Mouse (Mus musculus) embryonic facial prominence, embryonic 13.5 days (tissue): ENCODE data around the gene Erfe. TPM values are rescaled to one million over a fixed set of nuclear protein-coding genes. Genes with fewer than 3 reads are reported as not detected.

Experiments
- ATAC-seq: fragments of 200-750 bp; cut with Nextera tagmentation; 2 replicates; pipeline ENCODE4 v1.8.0; 2017; ENCODE audit warnings: low read depth; ENCODE audit not compliant: insufficient number of reproducible peaks, insufficient read depth, low FRiP score, low TSS enrichment
- H3K27ac ChIP-seq: fragments of 300-500 bp; sonication (generic); 2 replicates; pipeline ENCODE4 v1.5.1; 2015; ENCODE audit warnings: moderate library complexity, mild to moderate bottlenecking, inconsistent platforms
- H3K27me3 ChIP-seq: fragments of 300-500 bp; sonication (generic); 2 replicates; pipeline ENCODE4 v1.6.1; 2015; ENCODE audit warnings: mild to moderate bottlenecking, inconsistent platforms
- H3K36me3 ChIP-seq: fragments of 300-500 bp; sonication (generic); 2 replicates; pipeline ENCODE4 v1.6.1; 2015; ENCODE audit warnings: mild to moderate bottlenecking, inconsistent platforms
- H3K4me1 ChIP-seq: fragments of 300-500 bp; sonication (generic); 2 replicates; pipeline ENCODE4 v1.6.1; 2015; ENCODE audit warnings: inconsistent platforms
- H3K4me2 ChIP-seq: fragments of 300-500 bp; sonication (generic); 2 replicates; pipeline ENCODE4 v1.6.1; 2015; ENCODE audit warnings: moderate library complexity, mild to moderate bottlenecking, inconsistent platforms
- H3K4me3 ChIP-seq: fragments of 300-500 bp; sonication (generic); 2 replicates; pipeline ENCODE4 v1.5.1; 2015; ENCODE audit warnings: mild to moderate bottlenecking, inconsistent platforms
- H3K9ac ChIP-seq: fragments of 300-500 bp; sonication (generic); 2 replicates; pipeline ENCODE4 v1.6.1; 2015; ENCODE audit warnings: mild to moderate bottlenecking, inconsistent platforms
- H3K9me3 ChIP-seq: fragments of 300-500 bp; sonication (generic); 2 replicates; pipeline ENCODE4 v1.6.1; 2016; ENCODE audit warnings: inconsistent platforms
- WGBS: fragments of 180-500 bp; shearing (Covaris S2); methylation state at CpG from one replicate; pipeline ENCODE4 v1.1.7; 2015; ENCODE audit warnings: mixed read lengths; 5-methylcytosine and 5-hydroxymethylcytosine counted together
- polyA plus RNA-seq: library from polyadenylated mRNA; unstranded; fragments of >200 nt; fragmentation: Nextera tagmentation; extraction: Ambion mirVana; gene quantifications from 2 replicates; pipeline ENCODE4 v1.2.1, GENCODE M21; 2015

Erfe gene
- polyA plus RNA-seq, 1 experiment from 2014 or later, result 1.6 TPM

- WGBS, result 55% methylated on average over 4 of the region's 4 CpGs
- H3K9ac ChIP-seq, result no peak within 1 kb of the TSS
- H3K27me3 ChIP-seq, result peaks cover 10% of the 10 kb centered on the region
- H3K4me1 ChIP-seq, result no peaks in the 10 kb centered on the region
- no peaks in the 10 kb centered on the region for H3K9me3 ChIP-seq
- no peak within 1 kb of the TSS for H3K4me3 ChIP-seq
- no peak within 1 kb of the TSS for H3K27ac ChIP-seq
- no peak for ATAC-seq
- no peaks in the 10 kb centered on the region for H3K36me3 ChIP-seq
- H3K4me2 ChIP-seq, result no peak within 1 kb of the TSS
These were observed 15.4 kb upstream of the Erfe start, which contains the start of gene Klhl30 for GRCm38 (mm10) chr1:91350841-91351240. TSS of gene Klhl30 (plus strand) at chr1:91351016.

DNA sequence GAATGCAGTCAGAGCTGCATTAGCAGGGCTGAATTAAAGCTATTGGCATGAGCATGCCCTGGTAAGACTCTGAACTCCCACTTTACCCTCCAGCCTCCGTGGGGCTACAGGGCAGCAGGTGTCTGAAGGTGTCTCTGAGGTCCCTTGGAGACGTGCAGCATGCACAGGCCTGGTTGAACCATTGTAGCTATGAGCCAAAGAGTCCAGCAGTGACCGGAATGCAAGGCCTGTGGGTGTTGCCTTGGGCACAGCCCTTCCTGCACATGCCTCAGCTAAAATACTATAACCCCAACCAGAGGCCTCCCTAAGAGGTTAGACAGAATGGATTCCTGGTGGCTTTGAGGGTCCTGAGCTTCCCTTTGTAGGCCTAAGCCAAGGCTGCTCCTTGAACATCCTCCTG, 15.0 kb upstream of the Erfe start:
- Histone ChIP-seq H3K9me3 (no peaks in the 10 kb centered on the region), H3K36me3 (no peaks in the 10 kb centered on the region), H3K4me3 (no peak overlapping the region), H3K9ac (no peak overlapping the region), H3K4me1 (no peaks in the 10 kb centered on the region), H3K27ac (no peak overlapping the region), H3K4me2 (no peak overlapping the region), H3K27me3 (peaks cover 6% of the 10 kb centered on the region)
- ATAC-seq, result no peak
- 76% methylated on average over 3 of the region's 3 CpGs for WGBS

- no peak overlapping the region for H3K4me2 ChIP-seq
- no peak overlapping the region for H3K4me3 ChIP-seq
- WGBS, result 88% methylated on average over 2 of the region's 2 CpGs
- H3K36me3 ChIP-seq, result no peaks in the 10 kb centered on the region
- H3K9me3 ChIP-seq, result no peaks in the 10 kb centered on the region
- H3K27me3 ChIP-seq, result no peaks in the 10 kb centered on the region
- H3K9ac ChIP-seq, result no peak overlapping the region
- no peak for ATAC-seq
- no peaks in the 10 kb centered on the region for H3K4me1 ChIP-seq
- no peak overlapping the region for H3K27ac ChIP-seq
These were observed 14.0 kb upstream of the Erfe start for GRCm38 (mm10) chr1:91352277-91352676.

- no peaks in the 10 kb centered on the region for H3K27me3 ChIP-seq
- no peak overlapping the region for H3K4me2 ChIP-seq
- no peak overlapping the region for H3K4me3 ChIP-seq
- no peaks in the 10 kb centered on the region for H3K4me1 ChIP-seq
- ATAC-seq, result no peak
- no peak overlapping the region for H3K27ac ChIP-seq
- 83% methylated on average over 11 of the region's 11 CpGs for WGBS
- no peak overlapping the region for H3K9ac ChIP-seq
- H3K9me3 ChIP-seq, result no peaks in the 10 kb centered on the region
- H3K36me3 ChIP-seq, result no peaks in the 10 kb centered on the region
These were observed 10.1 kb upstream of the Erfe start for GRCm38 (mm10) chr1:91356105-91356504.

DNA sequence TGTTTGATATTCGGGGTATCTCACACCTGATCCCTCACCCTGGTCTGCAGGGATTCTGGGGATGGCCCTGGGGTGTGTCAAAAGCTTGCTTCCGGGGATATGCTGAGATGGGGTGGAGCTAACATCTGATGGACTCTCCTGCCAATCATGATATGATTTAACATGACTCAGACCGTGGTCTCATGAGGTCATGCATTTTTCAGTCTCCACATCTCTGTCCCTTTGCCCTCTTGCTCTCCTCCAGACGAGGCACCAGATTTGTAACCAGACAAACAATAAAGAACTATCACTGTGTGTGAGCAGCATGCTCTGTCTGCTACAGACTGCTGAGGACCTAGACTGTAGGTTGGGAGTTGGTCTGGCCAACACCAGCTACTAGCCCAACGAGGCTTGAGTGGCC, 4.1 kb upstream of the Erfe start:
- WGBS, result 74% methylated on average over 5 of the region's 5 CpGs
- Histone ChIP-seq H3K27ac (no peak overlapping the region), H3K9ac (no peak overlapping the region), H3K4me3 (no peak overlapping the region), H3K9me3 (no peaks in the 10 kb centered on the region; the same call in 1 of the 2 replicates), H3K36me3 (no peaks in the 10 kb centered on the region), H3K4me2 (no peak overlapping the region), H3K4me1 (peaks cover 14% of the 10 kb centered on the region), H3K27me3 (peaks cover 14% of the 10 kb centered on the region)
- no peak for ATAC-seq

DNA sequence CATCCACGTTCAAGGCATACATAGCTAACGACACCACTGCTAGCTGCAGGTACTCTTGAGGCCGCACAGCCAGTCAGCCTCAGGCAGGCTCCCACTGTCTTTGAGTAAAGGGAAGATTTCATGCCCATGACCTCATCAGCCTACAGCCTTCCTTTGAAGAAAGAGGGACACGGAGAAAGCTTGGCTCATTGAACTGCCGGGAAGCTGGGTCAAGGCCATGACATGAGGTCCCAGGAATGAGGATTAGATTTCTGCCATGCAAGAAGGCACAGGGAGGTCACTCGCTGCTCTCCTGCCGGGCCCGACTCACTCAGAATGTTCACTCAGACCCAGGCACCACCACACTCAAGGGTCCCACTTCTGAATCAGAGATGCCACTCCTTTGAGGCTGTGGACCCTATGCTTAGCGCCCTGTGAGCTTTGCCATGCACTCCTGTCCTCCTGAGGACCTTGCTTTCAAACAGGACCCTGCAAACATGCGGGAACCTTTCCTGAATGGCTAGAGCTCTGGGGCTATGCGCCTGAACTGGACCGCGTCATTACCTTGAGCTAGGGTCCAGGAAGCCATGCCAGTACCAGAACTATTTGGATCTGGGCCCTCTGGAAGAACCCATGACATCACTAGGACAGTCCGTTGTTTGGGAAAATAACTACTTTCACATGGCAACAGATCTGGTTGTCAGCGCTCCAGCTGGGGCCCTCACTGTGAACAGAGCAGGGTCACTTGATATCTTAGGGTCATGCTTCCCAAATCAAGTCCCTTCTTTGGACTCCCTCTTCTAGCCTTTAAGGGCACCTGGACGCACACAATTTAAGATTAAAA, 1.2 kb upstream of the Erfe start:
- no peak for ATAC-seq
- H3K4me3 ChIP-seq, result no peak overlapping the region
- H3K27me3 ChIP-seq, result peaks cover 14% of the 10 kb centered on the region
- 90% methylated on average over 16 of the region's 16 CpGs for WGBS
- no peak overlapping the region for H3K4me2 ChIP-seq
- no peaks in the 10 kb centered on the region; the same call in 1 of the 2 replicates for H3K9me3 ChIP-seq
- no peak overlapping the region for H3K9ac ChIP-seq
- no peak overlapping the region for H3K27ac ChIP-seq
- peaks cover 4% of the 10 kb centered on the region for H3K36me3 ChIP-seq
- H3K4me1 ChIP-seq, result peaks cover 14% of the 10 kb centered on the region

GRCm38 (mm10) chr1:91365816-91366214, 415 bp upstream of the Erfe start:
- Histone ChIP-seq H3K9me3 (no peaks in the 10 kb centered on the region; the same call in 1 of the 2 replicates), H3K36me3 (peaks cover 12% of the 10 kb centered on the region), H3K4me1 (peaks cover 14% of the 10 kb centered on the region), H3K9ac (peak overlapping the region; percentile 78), H3K4me2 (peak overlapping the region; percentile 95), H3K27me3 (peaks cover 14% of the 10 kb centered on the region), H3K27ac (no peak overlapping the region), H3K4me3 (peak overlapping the region; percentile 56)
- WGBS, result 29% methylated on average over 8 of the region's 8 CpGs
- ATAC-seq, result no peak

DNA sequence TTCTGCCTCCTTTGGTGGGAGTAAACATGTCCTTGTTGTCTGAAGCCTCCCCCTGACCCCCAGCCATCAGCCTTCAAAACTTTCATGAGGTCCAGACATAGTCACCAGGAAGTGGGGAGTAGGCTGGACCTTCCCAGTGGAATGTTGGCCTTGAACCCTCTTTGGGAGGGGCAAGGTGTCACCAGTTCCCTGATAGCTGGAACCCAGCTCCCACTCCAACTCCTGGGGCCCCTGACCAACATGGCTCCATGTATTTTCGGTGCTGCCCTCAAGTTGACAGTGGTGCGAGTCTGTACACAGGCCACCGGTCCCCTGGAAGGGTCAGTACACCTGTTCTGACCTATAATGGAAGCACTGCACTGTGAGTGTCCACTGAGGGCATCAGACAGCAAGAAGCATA, 1.1 kb downstream of the Erfe start:
- Histone ChIP-seq H3K27ac (no peak overlapping the region), H3K4me2 (no peak overlapping the region; the same call in 1 of the 2 replicates), H3K36me3 (peaks cover 26% of the 10 kb centered on the region), H3K4me1 (peaks cover 14% of the 10 kb centered on the region), H3K9me3 (no peaks in the 10 kb centered on the region; the same call in 1 of the 2 replicates), H3K4me3 (no peak overlapping the region), H3K27me3 (peaks cover 14% of the 10 kb centered on the region), H3K9ac (no peak overlapping the region)
- WGBS, result 94% methylated on average over 3 of the region's 3 CpGs
- no peak for ATAC-seq

GRCm38 (mm10) chr1:91369408-91369807, 3.2 kb downstream of the Erfe start:
- H3K36me3 ChIP-seq, result peaks cover 48% of the 10 kb centered on the region
- H3K27ac ChIP-seq, result no peak overlapping the region
- H3K9ac ChIP-seq, result no peak overlapping the region
- peaks cover 14% of the 10 kb centered on the region for H3K4me1 ChIP-seq
- no peak for ATAC-seq
- H3K4me2 ChIP-seq, result no peak overlapping the region
- no peak overlapping the region for H3K4me3 ChIP-seq
- H3K27me3 ChIP-seq, result peaks cover 14% of the 10 kb centered on the region
- 62% methylated on average over 4 of the region's 4 CpGs for WGBS
- no peaks in the 10 kb centered on the region for H3K9me3 ChIP-seq

- ATAC-seq, result no peak
These were observed 3.8 kb downstream of the Erfe start for GRCm38 (mm10) chr1:91370055-91370454.

GRCm38 (mm10) chr1:91373414-91373835, 7.2 kb downstream of the Erfe start:
- ATAC-seq, result no peak
- Histone ChIP-seq H3K9me3 (no peaks in the 10 kb centered on the region), H3K9ac (no peak overlapping the region), H3K4me1 (no peaks in the 10 kb centered on the region), H3K4me3 (no peak overlapping the region), H3K27ac (no peak overlapping the region), H3K27me3 (no peaks in the 10 kb centered on the region), H3K36me3 (peaks cover 88% of the 10 kb centered on the region), H3K4me2 (no peak overlapping the region)
- WGBS, result 95% methylated on average over 6 of the region's 6 CpGs

More at GRCm38 (mm10) chr1:91370055-91370454, 3.8 kb downstream of the Erfe start:
- WGBS, result 88% methylated on average over 23 of the region's 23 CpGs
- Histone ChIP-seq H3K27ac (no peak overlapping the region), H3K4me3 (no peak overlapping the region), H3K9me3 (no peaks in the 10 kb centered on the region), H3K27me3 (peaks cover 14% of the 10 kb centered on the region), H3K4me1 (peaks cover 14% of the 10 kb centered on the region), H3K9ac (no peak overlapping the region), H3K4me2 (no peak overlapping the region), H3K36me3 (peaks cover 54% of the 10 kb centered on the region)

DNA sequence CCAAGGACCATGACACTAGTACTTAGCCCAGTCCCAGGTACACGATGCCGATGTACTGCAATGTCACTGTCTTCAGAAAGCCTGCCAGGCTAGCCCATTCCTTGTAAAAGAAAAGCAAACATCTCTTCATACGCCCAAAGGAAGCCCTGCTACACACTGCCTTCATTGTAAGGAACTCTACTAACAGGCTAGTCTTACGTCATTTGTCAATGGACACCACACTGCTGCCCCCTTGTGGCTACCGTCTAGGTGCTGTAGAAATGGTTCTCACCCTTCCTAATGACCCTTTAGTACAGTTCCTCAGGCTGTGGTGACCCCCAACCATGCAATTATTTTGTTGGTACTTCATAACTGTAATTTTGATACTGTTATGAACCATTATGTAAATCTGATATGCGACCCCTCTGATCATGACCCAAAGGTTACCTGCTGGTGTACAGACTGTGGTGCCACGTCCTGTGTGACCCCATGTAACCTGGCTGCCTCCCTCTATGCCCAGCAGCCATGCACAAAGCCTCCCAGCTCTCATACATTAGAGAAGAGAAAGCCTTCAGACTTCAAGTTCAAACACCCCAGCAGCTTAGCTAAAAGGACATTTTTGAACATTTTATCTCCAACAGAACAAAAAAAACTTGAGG, 14.3 kb downstream of the Erfe start:
- no peak overlapping the region for H3K9ac ChIP-seq
- peaks cover 96% of the 10 kb centered on the region for H3K36me3 ChIP-seq
- no peak overlapping the region for H3K4me3 ChIP-seq
- H3K27ac ChIP-seq, result no peak overlapping the region
- H3K4me1 ChIP-seq, result no peaks in the 10 kb centered on the region
- H3K27me3 ChIP-seq, result no peaks in the 10 kb centered on the region
- no peak overlapping the region for H3K4me2 ChIP-seq
- WGBS, result 64% methylated on average over 7 of the region's 7 CpGs
- no peak for ATAC-seq
- no peaks in the 10 kb centered on the region for H3K9me3 ChIP-seq
